Mouse (Mus musculus): ENCODE data around the gene Prdx1. TPM values are rescaled to one million over a fixed set of nuclear protein-coding genes. Genes with fewer than 3 reads are reported as not detected.

The Prdx1 gene
- polyA plus RNA-seq, 1 experiment from 2014 or later, result 1,160 TPM

Other genes with a start within 250 kb of the Prdx1 start
- 19.5 and 21.9 TPM in 2 replicates for gene Mast2, start 221.4 kb upstream of the Prdx1 start, polyA plus RNA-seq (2014; fragmentation: Nextera tagmentation; extraction: Ambion mirVana)
- 8.5 and 9.6 TPM in 2 replicates for gene Ipp, start 178.0 kb upstream of the Prdx1 start, polyA plus RNA-seq (2014; fragmentation: Nextera tagmentation; extraction: Ambion mirVana)
- 51.5 and 55.5 TPM in 2 replicates for gene Tmem69, start 129.6 kb upstream of the Prdx1 start, polyA plus RNA-seq (2014; fragmentation: Nextera tagmentation; extraction: Ambion mirVana)
- 33.7 and 35.4 TPM in 2 replicates for gene Gpbp1l1, start 127.9 kb upstream of the Prdx1 start, polyA plus RNA-seq (2014; fragmentation: Nextera tagmentation; extraction: Ambion mirVana)
- 2.1 and 4.4 TPM in 2 replicates for gene Ccdc17, start 88.9 kb upstream of the Prdx1 start, polyA plus RNA-seq (2014; fragmentation: Nextera tagmentation; extraction: Ambion mirVana)
- 185 and 187 TPM in 2 replicates for gene Nasp, start 57.6 kb upstream of the Prdx1 start, polyA plus RNA-seq (2014; fragmentation: Nextera tagmentation; extraction: Ambion mirVana)
- 449 and 453 TPM in 2 replicates for gene Akr1a1, start 33.9 kb upstream of the Prdx1 start, polyA plus RNA-seq (2014; fragmentation: Nextera tagmentation; extraction: Ambion mirVana)
- gene Mmachc, start 22.9 kb downstream of the Prdx1 start, polyA plus RNA-seq (2014; fragmentation: Nextera tagmentation; extraction: Ambion mirVana), result 24.2 and 27.4 TPM in 2 replicates
- 24.4 and 25.1 TPM in 2 replicates for gene Ccdc163, start 23.0 kb downstream of the Prdx1 start, polyA plus RNA-seq (2014; fragmentation: Nextera tagmentation; extraction: Ambion mirVana)
- 3.1 and 4.3 TPM in 2 replicates for gene Tesk2, start 35.4 kb downstream of the Prdx1 start, polyA plus RNA-seq (2014; fragmentation: Nextera tagmentation; extraction: Ambion mirVana)
- 33.0 and 34.2 TPM in 2 replicates for gene Toe1, start 122.1 kb downstream of the Prdx1 start, polyA plus RNA-seq (2014; fragmentation: Nextera tagmentation; extraction: Ambion mirVana)
- gene Mutyh, start 122.2 kb downstream of the Prdx1 start, polyA plus RNA-seq (2014; fragmentation: Nextera tagmentation; extraction: Ambion mirVana), result 9.3 and 11.1 TPM in 2 replicates
- 1.2 and 1.4 TPM in 2 replicates for gene Hpdl, start 136.2 kb downstream of the Prdx1 start, polyA plus RNA-seq (2014; fragmentation: Nextera tagmentation; extraction: Ambion mirVana)
- gene Zswim5, start 191.8 kb downstream of the Prdx1 start, polyA plus RNA-seq (2014; fragmentation: Nextera tagmentation; extraction: Ambion mirVana), result 0.23 and 0.29 TPM in 2 replicates